Mouse (Mus musculus) kidney, postnatal 36 days (tissue): ENCODE data around the gene Snx32.

Experiments used
- DNase-seq, 2 experiments: peaks; one replicate each; pipeline ENCODE4 v3.0.0; 2021 to 2022; ENCODE audit warnings: mixed read lengths in 2 of 2

Gene Snx32

DNA sequence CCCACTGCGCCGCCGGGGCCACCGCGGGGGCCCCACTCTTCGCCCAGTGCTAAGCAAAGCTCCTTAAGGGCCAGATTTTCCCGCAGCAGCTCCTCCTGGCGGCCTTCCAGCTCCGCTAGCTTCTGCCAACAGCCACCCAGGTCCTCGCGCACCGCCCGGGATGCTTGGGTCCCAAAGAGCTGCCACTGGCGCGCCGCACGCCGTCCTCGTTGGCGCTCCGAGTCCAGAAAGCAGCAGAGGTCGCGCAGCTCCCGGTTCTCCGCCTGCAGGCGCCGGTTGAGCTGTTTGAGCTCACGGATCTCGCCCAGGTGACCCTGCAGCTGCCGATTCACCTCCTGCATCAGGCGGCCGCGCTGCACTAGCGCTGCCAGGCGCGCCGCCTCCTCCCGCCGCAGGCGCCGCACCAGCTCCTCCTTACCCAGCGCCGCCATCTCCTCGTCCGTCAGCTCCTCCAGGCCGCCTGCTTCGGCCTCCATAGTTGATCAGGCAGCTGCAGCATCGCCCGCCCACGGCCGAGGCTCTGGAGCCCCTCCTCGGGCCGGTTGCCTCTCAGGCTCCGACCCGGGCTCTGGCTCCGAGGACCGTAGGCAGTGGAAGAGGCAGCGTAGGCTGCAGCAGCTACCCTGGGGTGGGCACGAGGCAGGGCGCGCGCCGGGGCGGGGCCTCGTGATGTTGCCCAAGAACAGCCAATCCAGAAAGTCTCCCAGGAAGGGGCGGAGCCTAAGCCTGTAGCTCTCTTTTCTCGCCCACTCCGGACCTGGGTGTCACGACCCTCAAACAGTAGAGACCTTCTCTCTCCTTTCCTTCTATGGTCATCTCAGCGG, 53.2 kb downstream of the Snx32 start:
- DNase-seq: peak; percentile 97 to 99

- DNase-seq: peak; percentile 49 to 57
Observed at GRCm38 (mm10) chr19:5456241-5456921, 54.0 kb downstream of the Snx32 start.

GRCm38 (mm10) chr19:5455568-5455967, 54.8 kb downstream of the Snx32 start:
- peak in 1 of 2 experiments; percentile 31 for DNase-seq

GRCm38 (mm10) chr19:5455037-5455436, 55.3 kb downstream of the Snx32 start:
- no peak for DNase-seq

- DNase-seq: no peak
Observed at GRCm38 (mm10) chr19:5451766-5452165, 58.6 kb downstream of the Snx32 start.

- no peak for DNase-seq
Observed at GRCm38 (mm10) chr19:5449673-5450072, 60.7 kb downstream of the Snx32 start.

- peak in 1 of 2 experiments; percentile 33 for DNase-seq
Observed at GRCm38 (mm10) chr19:5448354-5449150, 61.8 kb downstream of the Snx32 start.

DNA sequence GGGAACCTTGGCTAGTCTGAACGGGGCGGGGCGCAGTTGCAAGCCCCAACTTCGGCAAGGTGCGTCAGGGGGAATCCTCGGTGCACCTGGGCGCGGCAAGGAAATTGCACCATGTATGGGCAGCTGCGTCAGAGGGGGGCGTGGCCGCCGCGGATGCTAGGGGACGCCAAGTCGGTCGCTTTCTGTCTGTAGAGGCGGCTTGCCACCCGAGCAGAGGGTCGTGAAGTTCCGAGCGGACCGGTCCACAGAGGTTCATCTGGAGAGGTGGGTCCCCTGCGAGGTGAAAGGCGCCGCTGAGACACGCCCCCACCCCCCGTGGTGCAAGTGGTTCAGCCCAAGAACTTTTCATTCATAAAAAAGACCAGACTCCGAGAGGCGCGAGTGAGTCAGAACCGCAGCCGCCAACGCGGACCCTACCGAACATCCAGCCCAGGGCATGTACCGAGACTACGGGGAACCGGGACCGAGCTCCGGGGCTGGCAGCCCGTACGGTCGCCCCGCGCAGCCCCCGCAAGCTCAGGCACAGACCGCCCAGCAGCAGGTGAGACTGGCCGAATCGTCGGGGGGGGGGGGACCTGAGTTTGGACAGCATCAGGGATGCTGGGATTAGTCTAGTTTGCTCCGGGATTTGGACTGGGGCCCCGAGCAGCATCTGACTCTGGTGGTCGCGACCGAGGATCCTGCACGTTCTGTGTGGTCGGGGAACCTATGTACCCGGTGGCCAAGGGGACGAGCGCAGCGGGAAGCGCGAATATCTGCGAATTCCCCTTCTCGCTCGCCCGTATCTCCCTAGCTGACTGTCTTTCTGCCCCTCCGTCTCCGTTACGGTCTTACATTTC, 62.6 kb downstream of the Snx32 start, which contains the start of gene Fosl1:
TSS of gene Fosl1 (plus strand) at position 33 of the 839 bp plus-strand sequence.
- DNase-seq: peak; percentile 61 to 85

DNA sequence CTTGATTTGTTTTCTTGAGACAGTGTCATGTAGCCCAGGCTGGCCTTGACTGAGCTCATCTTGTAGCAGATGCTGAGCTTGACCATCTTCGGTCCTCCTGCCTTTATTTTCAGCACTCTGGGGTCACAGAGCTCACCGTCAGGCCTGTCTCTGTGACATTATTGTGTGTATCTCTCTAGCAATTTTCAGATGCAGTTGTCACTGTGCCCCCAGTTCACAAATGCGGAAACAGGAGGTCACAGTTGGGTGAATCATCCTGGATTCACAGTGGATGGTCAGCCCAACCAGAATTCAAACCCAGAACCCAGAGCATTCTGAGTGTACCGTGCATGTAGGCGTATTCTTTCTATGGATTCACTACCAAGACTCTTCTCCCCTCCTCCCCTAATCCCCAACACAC, 64.6 kb downstream of the Snx32 start:
- DNase-seq: no peak

DNA sequence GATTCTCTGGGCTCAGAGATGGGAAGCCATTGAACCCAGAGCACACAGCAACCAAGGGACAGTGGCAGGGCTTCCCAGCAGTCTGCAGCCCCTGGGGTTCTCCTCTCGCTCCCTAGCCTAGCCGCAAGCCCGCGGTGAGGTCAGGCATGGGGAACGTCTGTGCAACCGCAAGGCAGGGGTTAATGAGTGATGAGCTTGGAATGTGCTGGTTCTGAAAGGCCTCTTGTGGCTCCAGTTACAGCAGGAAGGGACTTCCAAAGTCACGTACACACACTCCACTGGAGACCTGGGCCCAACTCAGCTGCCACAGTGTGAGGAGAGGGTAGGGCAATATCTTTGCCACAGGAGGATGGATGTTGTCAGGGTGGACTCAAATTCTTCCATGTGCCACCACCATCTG, 65.4 kb downstream of the Snx32 start:
- peak; percentile 64 to 69 for DNase-seq

- no peak for DNase-seq
Observed at GRCm38 (mm10) chr19:5444371-5444908, 65.9 kb downstream of the Snx32 start.
